16 mouse cellular contexts compared by ENCODE assay signal in genomic region chr7:46501458-46501857, GRCm38 (mm10).
"Had no signal": no experiment of that assay in that cellular context is flagged by ENCODE, and none has a peak within 500 bp of the region (broad histone marks: within the 10 kb centered on the region; RNA-seq: fewer than 3 reads in every experiment).

No protein-coding gene starts in this region.

- ATAC-seq: hindbrain, embryonic 16.5 days; intestine, embryonic 16.5 days had no signal

- DNase-seq: gastrocnemius, postnatal 14 days; gastrocnemius, postnatal 36 days; heart, adult 11 months; heart, adult 2 months; heart, postnatal 10 days; heart, postnatal 4 days; kidney, adult 11 months; kidney, adult 2 months; kidney, adult 9 months; kidney, postnatal 14 days; kidney, postnatal 36 days; layer of hippocampus, adult 9-11 months; liver; liver, embryonic 13.5 days had no signal
